Mouse (Mus musculus): ENCODE results near the gene Gga1. TPM values are rescaled to one million over a fixed set of nuclear protein-coding genes. Genes with fewer than 3 reads are reported as not detected.

The Gga1 gene
- 10 to 100 TPM; 55.2 to 57.2 TPM for total RNA-seq (2021)
- long read RNA-seq, experiment 1, transcript Gga1-201 (17 exons, 3,034 nt): major isoform, 106 of 127 reads
- long read RNA-seq, experiment 1, partial matches to known transcripts: 13 of 127 reads
- long read RNA-seq, experiment 1, other reads (novel, unspliced or antisense): 8 of 127 reads
- long read RNA-seq, experiment 2, transcript Gga1-201 (17 exons, 3,034 nt): major isoform, 43 of 77 reads
- long read RNA-seq, experiment 2, partial matches to known transcripts: 23 of 77 reads
- long read RNA-seq, experiment 2, other reads (novel, unspliced or antisense): 11 of 77 reads

DNA sequence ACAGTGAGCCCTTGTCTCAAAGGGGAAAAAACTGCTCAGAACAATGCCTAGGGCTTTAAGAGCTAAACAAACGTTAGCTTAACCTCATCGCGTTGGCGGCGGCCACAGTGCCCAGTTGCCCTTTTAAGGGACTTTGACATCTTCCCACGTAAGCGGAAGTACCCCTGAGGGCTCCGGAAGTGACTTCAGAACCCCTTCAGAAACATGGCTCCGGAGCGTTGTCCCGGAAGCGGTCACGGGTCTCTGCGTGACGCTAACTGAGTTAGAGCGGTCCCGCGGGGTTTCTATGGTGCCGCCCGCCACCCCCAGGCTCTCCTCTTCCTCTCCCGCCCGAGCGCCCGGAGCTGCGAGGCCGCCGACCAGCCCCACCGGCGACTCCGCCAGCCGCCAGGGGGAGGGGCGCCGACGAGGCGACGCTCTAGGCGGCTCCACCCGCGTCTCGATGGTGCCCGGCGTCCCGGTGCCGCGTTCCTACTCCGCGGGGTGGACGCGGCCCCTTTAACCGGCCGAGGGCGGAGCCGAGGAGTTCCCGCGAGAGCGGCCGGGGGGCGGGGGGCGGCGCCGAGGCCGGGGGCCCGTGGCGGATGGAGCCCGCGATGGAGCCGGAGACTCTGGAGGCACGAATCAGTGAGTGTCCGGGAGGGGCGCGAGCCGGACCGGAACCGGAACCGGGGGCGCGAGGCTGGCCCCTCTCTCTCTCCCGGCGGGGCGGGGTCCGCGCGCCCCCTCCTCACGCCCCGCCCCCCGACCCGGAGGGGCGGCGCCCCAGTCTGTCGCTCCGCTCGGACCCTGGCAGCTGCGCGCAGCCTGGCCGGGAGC lies at the start of gene Gga1:
Gene Gga1 (plus strand): TSS at position 200 of the 819 bp plus-strand sequence.
- DNase-seq (ENCODE audit: low spot score in 2 of 2): peak; percentile 81 to 88

DNA sequence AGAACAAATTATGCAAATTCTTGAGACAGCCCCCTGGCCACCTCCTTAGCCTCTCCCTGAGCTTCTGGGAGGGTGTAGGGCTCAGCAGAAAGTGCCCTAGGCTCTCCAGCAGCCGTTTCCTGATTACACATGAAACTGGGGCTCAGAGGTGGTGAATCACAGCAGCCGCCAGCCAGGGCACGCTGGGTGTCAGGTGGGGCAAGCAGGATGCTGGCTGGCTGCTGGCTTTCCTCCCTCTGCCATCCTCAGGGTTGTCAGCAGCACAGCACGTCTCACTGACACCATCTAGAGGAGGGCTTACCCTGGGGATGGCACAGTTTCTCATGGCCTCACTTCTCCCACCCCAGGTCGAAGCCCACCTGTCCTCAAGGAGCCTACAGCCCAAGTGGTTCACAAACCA lies 48.7 kb upstream of the Gga1 start:
- DNase-seq (ENCODE audit: low spot score in 2 of 2): peak in 1 of 2 experiments; percentile 22

- DNase-seq (ENCODE audit: low spot score in 2 of 2): no peak
Measured at GRCm38 (mm10) chr15:78829636-78830035, 47.4 kb upstream of the Gga1 start.

DNA sequence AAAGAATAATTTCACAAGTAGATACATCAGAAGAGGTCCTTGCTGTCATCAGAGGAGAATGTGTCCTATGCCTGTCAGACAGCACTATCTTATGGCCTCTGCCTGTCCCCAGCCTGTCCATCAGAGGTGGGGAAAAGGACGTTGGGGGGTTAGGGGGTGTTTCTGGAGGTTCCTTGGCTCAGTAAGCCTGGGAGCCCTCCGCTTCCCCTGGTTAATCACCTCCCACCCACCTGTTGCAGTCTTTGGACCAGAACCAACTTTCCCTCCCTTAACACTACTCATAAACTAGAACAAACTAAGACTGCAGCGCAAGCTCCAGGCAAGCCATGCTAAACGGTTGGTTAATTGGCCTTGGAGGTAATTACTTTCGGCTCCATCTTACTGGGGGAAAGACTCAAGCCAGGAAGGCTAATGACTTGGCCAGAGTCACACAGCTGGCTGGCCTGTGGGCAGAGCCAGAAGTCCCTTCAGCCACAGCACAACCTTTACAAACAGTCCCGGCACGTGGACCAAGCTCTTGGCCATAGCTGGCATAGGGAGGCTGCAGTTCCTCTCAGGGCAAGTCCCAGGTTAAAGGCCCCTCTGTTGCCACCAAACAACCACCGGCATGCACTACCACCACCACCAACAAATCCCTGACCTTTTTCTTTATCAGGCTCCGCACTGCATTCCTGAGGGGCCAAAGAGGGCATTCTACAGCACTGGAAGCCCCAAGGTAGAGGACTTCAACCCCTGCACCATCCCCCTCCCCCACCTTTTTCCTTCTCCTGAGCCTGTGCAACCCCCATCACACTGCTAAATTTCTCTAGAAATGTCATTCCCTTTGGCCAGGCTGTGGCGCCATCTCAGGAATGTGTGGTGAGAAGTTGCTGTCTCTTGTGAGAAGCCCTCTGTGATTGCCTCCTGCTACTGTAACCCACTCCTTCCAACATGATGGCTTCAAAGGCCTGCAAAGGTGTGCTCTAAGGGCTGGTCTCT lies 46.0 kb upstream of the Gga1 start:
- DNase-seq (ENCODE audit: low spot score in 2 of 2): peak in 1 of 2 experiments; percentile 21

- DNase-seq (ENCODE audit: low spot score in 2 of 2): peak in 1 of 2 experiments; percentile 32
Measured at GRCm38 (mm10) chr15:78831720-78832657, 45.0 kb upstream of the Gga1 start.

DNA sequence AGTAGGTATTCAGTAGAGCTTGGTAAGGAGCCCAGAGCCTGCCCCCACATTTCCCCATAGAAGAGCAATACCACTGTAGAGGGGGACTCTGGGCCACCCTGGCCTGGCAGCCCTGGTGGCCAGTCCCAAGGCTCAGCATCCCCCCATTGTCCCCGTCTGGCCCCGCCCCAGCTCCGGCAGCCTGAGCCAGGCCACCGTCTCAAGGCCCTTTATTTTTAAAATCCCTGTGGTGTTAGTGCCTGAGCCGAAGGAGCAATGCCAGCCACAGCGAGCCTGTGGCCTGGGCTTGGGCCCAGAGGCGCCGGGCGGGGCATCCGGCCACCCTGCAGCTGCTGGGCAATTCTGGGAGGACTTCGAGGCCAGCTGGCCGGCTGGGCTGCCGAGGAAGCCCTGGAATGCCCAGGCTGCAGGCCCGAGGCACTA lies 44.3 kb upstream of the Gga1 start:
- DNase-seq (ENCODE audit: low spot score in 2 of 2): peak; percentile 69 to 70

GRCm38 (mm10) chr15:78833582-78833981 lies 43.4 kb upstream of the Gga1 start:
- DNase-seq (ENCODE audit: low spot score in 2 of 2): peak in 1 of 2 experiments; percentile 24

DNA sequence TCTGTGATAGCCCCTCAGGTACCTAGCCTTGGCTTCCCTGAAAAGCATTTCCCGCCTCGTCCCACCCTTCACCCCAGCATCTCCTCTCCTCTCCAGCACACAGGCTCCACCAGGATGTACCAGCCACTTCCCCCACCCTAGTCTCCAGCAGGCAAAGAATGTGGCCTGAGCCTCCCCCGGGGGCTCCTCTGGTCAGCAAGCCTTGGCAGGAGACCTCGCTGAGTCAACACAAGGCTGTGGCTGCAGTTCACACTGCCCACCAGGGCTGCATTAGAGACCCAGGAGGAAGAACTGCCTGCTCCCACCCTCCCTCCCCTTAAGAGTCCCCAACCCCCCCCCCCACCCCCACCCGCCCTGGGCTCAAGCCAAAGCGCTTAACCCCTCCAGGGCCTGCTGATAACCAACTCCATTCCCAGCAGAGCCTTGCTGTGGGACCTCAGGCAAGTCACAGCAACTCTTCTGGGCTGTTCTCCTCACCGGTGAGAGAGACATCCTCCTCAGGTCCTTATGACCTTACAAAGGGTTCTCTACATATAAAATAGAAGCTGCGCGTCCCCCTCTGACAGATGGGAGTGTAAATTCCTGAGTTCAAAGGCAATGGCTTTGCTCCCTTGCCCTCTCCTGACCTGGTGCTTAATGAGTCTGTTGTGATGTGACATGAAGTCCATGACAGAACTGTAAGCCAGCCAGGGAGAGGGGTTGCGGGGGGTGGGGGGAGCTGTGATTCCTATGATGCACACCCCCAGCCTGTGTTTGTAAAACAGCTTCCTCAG lies 42.6 kb upstream of the Gga1 start:
- DNase-seq (ENCODE audit: low spot score in 2 of 2): peak in 1 of 2 experiments; percentile 33

DNA sequence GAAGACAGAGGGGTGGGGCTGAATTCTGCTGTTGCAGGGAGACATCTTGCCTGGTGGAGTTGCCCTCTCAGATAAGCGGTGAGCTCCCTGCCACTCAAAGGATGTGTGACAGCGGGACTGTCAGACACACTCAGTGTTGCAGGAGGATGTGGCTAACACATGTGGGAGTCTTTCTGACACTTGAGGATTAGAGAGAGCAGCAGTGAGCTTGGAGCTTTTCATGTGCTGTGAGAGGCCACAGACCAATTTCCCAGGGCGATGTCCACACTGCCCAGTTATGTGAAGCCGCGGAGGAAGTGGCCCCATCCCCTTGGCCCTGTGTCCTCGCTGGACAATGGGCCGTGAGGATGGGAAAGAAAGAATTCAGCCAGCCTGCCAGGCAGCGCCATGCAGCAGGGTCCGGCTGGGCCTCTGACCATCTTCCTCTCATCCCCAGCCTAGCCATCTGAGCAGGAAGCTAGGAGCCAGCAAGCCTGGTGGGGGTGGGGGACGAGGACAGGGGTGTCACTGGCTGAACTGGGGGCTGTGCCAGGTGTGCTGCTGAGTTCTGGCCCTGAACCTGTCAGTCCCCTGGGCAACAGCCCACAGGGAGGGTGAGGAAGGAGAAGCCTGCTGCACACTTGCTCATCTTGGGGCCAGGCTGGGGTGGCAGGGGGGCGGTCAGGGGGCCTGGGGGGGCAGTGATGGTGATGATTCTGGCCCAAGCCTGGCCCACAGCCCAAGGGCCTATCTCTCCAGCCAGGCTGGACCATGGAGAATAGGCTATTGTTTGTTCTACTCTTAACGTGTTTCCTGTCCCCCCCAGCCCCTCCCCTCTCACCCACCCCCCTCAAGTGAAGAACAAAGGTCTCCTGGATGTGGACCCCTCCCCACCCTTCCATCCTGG lies 41.5 kb upstream of the Gga1 start:
- DNase-seq (ENCODE audit: low spot score in 2 of 2): peak in 1 of 2 experiments; percentile 42

DNA sequence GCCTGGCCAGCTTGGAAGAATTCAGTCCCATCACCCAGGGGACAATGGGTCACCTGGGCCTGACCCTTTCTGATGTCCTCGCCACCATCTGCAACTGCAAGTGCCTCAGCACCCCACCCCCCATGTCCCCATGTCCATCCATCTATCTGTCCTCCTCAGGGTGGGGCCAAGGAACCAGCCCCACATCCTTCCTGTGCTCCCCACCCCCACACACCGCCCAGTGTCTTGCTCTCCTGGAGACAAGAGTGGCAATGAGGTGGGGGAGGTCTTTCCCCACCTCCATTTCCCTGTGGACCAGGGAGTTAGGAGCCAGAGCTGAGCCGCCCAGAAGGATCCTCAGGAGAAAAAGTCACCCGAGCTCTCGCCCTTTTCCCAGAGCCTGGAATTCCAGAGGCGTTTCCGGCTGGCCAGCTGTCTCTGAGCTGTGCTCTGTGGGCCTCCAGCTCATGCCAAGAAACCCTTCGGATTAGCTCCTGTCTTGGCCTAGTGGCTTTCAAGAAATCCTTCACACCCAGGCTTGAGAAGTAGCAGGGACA lies 40.8 kb upstream of the Gga1 start:
- peak in 1 of 2 experiments; percentile 45 for DNase-seq (ENCODE audit: low spot score in 2 of 2)

DNA sequence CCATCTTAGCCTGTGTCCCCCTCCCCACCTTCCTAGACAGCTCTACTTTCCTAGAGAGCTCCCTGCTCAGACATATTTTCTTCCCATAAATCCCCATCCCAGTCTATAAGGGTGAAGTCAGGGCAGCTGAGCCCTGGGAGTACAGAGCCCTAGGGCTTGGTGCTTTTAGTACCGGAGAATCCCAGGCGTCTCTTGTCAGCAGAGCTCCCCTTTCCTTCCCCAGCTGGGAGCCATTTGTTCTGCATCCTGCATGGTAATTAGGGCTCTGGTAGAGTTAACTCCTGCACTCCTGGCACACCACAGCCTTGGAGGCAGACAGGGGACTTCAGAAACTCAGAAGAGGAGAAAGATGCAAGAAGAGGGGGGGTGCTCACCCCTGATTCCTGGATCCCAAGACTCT lies 37.2 kb upstream of the Gga1 start:
- DNase-seq (ENCODE audit: low spot score in 2 of 2): no peak

- DNase-seq (ENCODE audit: low spot score in 2 of 2): peak in 1 of 2 experiments; percentile 30
Measured at GRCm38 (mm10) chr15:78840241-78840640, 36.7 kb upstream of the Gga1 start.

- peak in 1 of 2 experiments; percentile 19 for DNase-seq (ENCODE audit: low spot score in 2 of 2)
Measured at GRCm38 (mm10) chr15:78840751-78841150, 36.2 kb upstream of the Gga1 start.

GRCm38 (mm10) chr15:78841161-78841790 lies 35.7 kb upstream of the Gga1 start:
- peak in 1 of 2 experiments; percentile 16 for DNase-seq (ENCODE audit: low spot score in 2 of 2)

GRCm38 (mm10) chr15:78842371-78843163 lies 34.4 kb upstream of the Gga1 start, which contains the start of gene Cdc42ep1:
Cdc42ep1 (plus strand) TSS chr15:78842624.
- peak; percentile 73 to 81 for DNase-seq (ENCODE audit: low spot score in 2 of 2)

Data from adrenal gland, adult 18-20 months (tissue).